ENCODE assay signal across 8 mouse cellular contexts in the genomic region with DNA sequence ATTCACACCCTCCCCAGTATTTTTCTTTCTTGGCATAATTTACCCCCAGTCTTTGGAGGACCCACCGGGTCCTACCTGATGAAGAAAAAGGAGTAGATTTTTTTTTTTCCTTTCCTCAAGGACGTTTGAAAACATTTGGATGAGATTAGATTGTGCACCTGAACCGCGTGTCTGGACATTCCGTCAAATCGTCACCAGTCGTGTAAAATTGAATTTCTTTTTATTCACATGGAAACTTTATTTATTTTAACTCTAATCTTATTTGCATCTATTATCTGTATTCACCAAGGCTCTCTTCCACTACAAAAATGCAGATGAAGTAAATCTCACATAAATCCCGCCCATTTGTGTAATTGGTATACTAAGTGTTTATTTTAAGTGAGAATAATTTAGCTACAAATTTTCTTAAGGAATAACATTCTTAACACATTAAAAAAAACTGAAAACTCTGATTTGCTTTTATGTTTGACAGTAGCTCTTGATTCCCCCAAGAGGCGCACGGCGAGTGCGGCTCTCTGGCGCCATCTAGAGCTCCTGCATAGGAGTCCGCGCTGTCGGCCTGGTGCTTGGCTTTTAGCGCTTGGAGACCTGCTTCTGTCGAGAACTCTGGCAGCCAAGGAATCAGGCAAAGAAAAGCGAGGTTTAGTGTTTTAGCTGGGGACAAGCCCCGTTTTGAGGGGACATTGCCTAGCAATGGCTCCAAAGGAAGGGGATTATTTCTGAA. TPM values are rescaled to one million over a fixed set of nuclear protein-coding genes. Genes with fewer than 3 reads are reported as not detected.
DNase-seq lines count a peak whose midpoint lies in the region; ATAC-seq and TF ChIP-seq lines count a peak whose summit lies in the region.

No protein-coding gene starts in this region.

- ATAC-seq in erythroid progenitor cell, adult 5-6 weeks (replicated peaks; ENCODE audit: low FRiP score, poor library complexity, severe bottlenecking): peak; percentile 81
- ATAC-seq in heart, embryonic 13.5 days (ENCODE audit: extremely low read depth, insufficient number of reproducible peaks, low FRiP score, low TSS enrichment): no peak; the same call in 1 of the 2 replicates
- ATAC-seq in kidney, postnatal 0 days (replicated peaks; ENCODE audit: low FRiP score, low read depth): peak; percentile 70; the same call in 1 of the 2 replicates
- no peak for ATAC-seq in liver, embryonic 11.5 days (replicated peaks; ENCODE audit: low FRiP score)
- ATAC-seq in stomach, embryonic 15.5 days (ENCODE audit: insufficient read depth, low FRiP score, low read depth): 0 out of 2 replicates have a peak, but pooled peaks have one; percentile 65

- no peak overlapping the region for H3K9ac ChIP-seq in heart, embryonic 13.5 days
- H3K9ac ChIP-seq in kidney, postnatal 0 days (ENCODE audit: low read depth, low read length): no peak overlapping the region
- no peak overlapping the region for H3K9ac ChIP-seq in liver, embryonic 11.5 days (ENCODE audit: low read depth, low read length)
- H3K9ac ChIP-seq in stomach, embryonic 15.5 days: no peak overlapping the region

- peaks cover 50% of the 10 kb centered on the region for H3K4me1 ChIP-seq in heart, embryonic 13.5 days
- H3K4me1 ChIP-seq in kidney, postnatal 0 days (replicated peaks; ENCODE audit: insufficient read depth, low read length): peaks cover 20% of the 10 kb centered on the region
- H3K4me1 ChIP-seq in liver, embryonic 11.5 days (replicated peaks; ENCODE audit: control insufficient read depth, insufficient read depth, low read length): peaks cover 16% of the 10 kb centered on the region
- H3K4me1 ChIP-seq in stomach, embryonic 15.5 days: peaks cover 30% of the 10 kb centered on the region

- no peaks in the 10 kb centered on the region for H3K36me3 ChIP-seq in heart, embryonic 13.5 days
- no peaks in the 10 kb centered on the region for H3K36me3 ChIP-seq in kidney, postnatal 0 days (ENCODE audit: insufficient read depth, low read length)
- H3K36me3 ChIP-seq in liver, embryonic 11.5 days (ENCODE audit: control insufficient read depth, insufficient read depth, low read length): no peaks in the 10 kb centered on the region
- H3K36me3 ChIP-seq in stomach, embryonic 15.5 days: no peaks in the 10 kb centered on the region

- H3K4me3 ChIP-seq in heart, embryonic 13.5 days: peak overlapping the region; percentile 32
- H3K4me3 ChIP-seq in kidney, postnatal 0 days (replicated peaks; ENCODE audit: low read depth, low read length): no peak overlapping the region; the same call in 1 of the 2 replicates
- peak overlapping the region; percentile 28; the same call in 1 of the 2 replicates for H3K4me3 ChIP-seq in liver, embryonic 11.5 days (ENCODE audit: low read depth, low read length)
- H3K4me3 ChIP-seq in stomach, embryonic 15.5 days (replicated peaks): no peak overlapping the region; the same call in 1 of the 2 replicates

- no peak for TF ChIP-seq POLR2A in brain, embryonic 14.5 days (IDR thresholded peaks at IDR 0.05; ENCODE audit: borderline replicate concordance, extremely low read depth, insufficient read depth, insufficient read length, poor library complexity, severe bottlenecking)

- 3% methylated on average over 20 of the region's 20 CpGs for WGBS in heart, embryonic 13.5 days
- 3% methylated on average over 20 of the region's 20 CpGs for WGBS in kidney, postnatal 0 days
- WGBS in liver, embryonic 11.5 days: 2% methylated on average over 20 of the region's 20 CpGs
- WGBS in stomach, embryonic 15.5 days: 4% methylated on average over 20 of the region's 20 CpGs

- no peaks in the 10 kb centered on the region for H3K9me3 ChIP-seq in heart, embryonic 13.5 days
- no peaks in the 10 kb centered on the region for H3K9me3 ChIP-seq in kidney, postnatal 0 days (replicated peaks; ENCODE audit: low read length)
- no peaks in the 10 kb centered on the region for H3K9me3 ChIP-seq in liver, embryonic 11.5 days (ENCODE audit: control insufficient read depth, low read length)
- no peaks in the 10 kb centered on the region for H3K9me3 ChIP-seq in stomach, embryonic 15.5 days

- TF ChIP-seq CTCF in brain, embryonic 14.5 days (IDR thresholded peaks at IDR 0.05; ENCODE audit: borderline replicate concordance, extremely low read depth, insufficient read depth, insufficient read length): peak; percentile 98
- TF ChIP-seq CTCF in kidney, postnatal 0 days (IDR thresholded peaks at IDR 0.05; ENCODE audit: low read depth): peak; percentile 94

- DNase-seq in CD4-positive helper T cell, adult 2 months (ENCODE audit: low read depth, low spot score): peak; percentile 87
- peak; percentile 98 for DNase-seq in brain, embryonic 14.5 days (ENCODE audit: low read depth)
- peak; percentile 94 for DNase-seq in kidney, postnatal 0 days (ENCODE audit: low spot score)
- DNase-seq in liver, embryonic 11.5 days (ENCODE audit: low spot score): peak; percentile 81
- DNase-seq in natural killer cell, adult 2 months (ENCODE audit: low spot score in 2 of 2): peak; percentile 71 to 85

- peak overlapping the region; percentile 58 for H3K4me2 ChIP-seq in heart, embryonic 13.5 days
- H3K4me2 ChIP-seq in kidney, postnatal 0 days (ENCODE audit: low read length): peak overlapping the region; percentile 28; the same call in 1 of the 2 replicates
- peak overlapping the region; percentile 56 for H3K4me2 ChIP-seq in liver, embryonic 11.5 days
- H3K4me2 ChIP-seq in stomach, embryonic 15.5 days: peak overlapping the region; percentile 19

- peaks cover 82% of the 10 kb centered on the region for H3K27me3 ChIP-seq in heart, embryonic 13.5 days (replicated peaks)
- peaks cover 47% of the 10 kb centered on the region for H3K27me3 ChIP-seq in kidney, postnatal 0 days (ENCODE audit: insufficient read depth, low read length)
- peaks cover 82% of the 10 kb centered on the region for H3K27me3 ChIP-seq in liver, embryonic 11.5 days (replicated peaks; ENCODE audit: control insufficient read depth, insufficient read depth, low read length)
- peaks cover 69% of the 10 kb centered on the region for H3K27me3 ChIP-seq in stomach, embryonic 15.5 days (replicated peaks)

- H3K27ac ChIP-seq in heart, embryonic 13.5 days (replicated peaks): no peak overlapping the region
- no peak overlapping the region for H3K27ac ChIP-seq in kidney, postnatal 0 days
- H3K27ac ChIP-seq in liver, embryonic 11.5 days (ENCODE audit: low read depth, low read length): no peak overlapping the region
- H3K27ac ChIP-seq in stomach, embryonic 15.5 days: no peak overlapping the region

RNA-seq across cellular contexts. Expression of a gene that starts 6.6 kb away (rescaled TPM):
- polyA plus RNA-seq in brain, embryonic 14.5 days (2012; rRNA removed): 14.6 and 16.9 TPM in 2 replicates
- total RNA-seq in erythroid progenitor cell, adult 5-6 weeks (2015; ENCODE audit: low replicate concordance): not detected in 2 replicates
- not detected in 2 replicates for total RNA-seq in erythroid progenitor cell, adult 5-6 weeks (2017; ENCODE audit: low replicate concordance)
- 0.04 TPM in 1 of 2 replicates, not detected in the other for polyA plus RNA-seq in heart, embryonic 13.5 days (2015; fragmentation: Nextera tagmentation; extraction: Ambion mirVana)
- polyA plus RNA-seq in kidney, postnatal 0 days (2015; fragmentation: Nextera tagmentation; extraction: Ambion mirVana): not detected in 2 replicates
- 0.05 TPM in 1 of 2 replicates, not detected in the other for polyA plus RNA-seq in liver, embryonic 11.5 days (2014; fragmentation: Nextera tagmentation; extraction: Ambion mirVana)
- polyA plus RNA-seq in stomach, embryonic 15.5 days (2015; fragmentation: Nextera tagmentation; extraction: Ambion mirVana): 0.03 TPM in 1 of 2 replicates, not detected in the other

RNA-seq across cellular contexts. Expression of a gene that starts 34.1 kb away (rescaled TPM):
- polyA plus RNA-seq in brain, embryonic 14.5 days (2012; rRNA removed): 6.4 and 6.8 TPM in 2 replicates
- 56.2 and 71.3 TPM in 2 replicates for total RNA-seq in erythroid progenitor cell, adult 5-6 weeks (2015; ENCODE audit: low replicate concordance)
- total RNA-seq in erythroid progenitor cell, adult 5-6 weeks (2017; ENCODE audit: low replicate concordance): 108 and 110 TPM in 2 replicates
- polyA plus RNA-seq in heart, embryonic 13.5 days (2015; fragmentation: Nextera tagmentation; extraction: Ambion mirVana): 12.0 and 14.3 TPM in 2 replicates
- polyA plus RNA-seq in kidney, postnatal 0 days (2015; fragmentation: Nextera tagmentation; extraction: Ambion mirVana): 15.9 TPM in 2 replicates
- 27.6 and 31.6 TPM in 2 replicates for polyA plus RNA-seq in liver, embryonic 11.5 days (2014; fragmentation: Nextera tagmentation; extraction: Ambion mirVana)
- polyA plus RNA-seq in stomach, embryonic 15.5 days (2015; fragmentation: Nextera tagmentation; extraction: Ambion mirVana): 15.0 and 15.3 TPM in 2 replicates

RNA-seq across cellular contexts. Expression of a gene that starts 34.2 kb away (rescaled TPM):
- 20.5 and 21.3 TPM in 2 replicates for polyA plus RNA-seq in brain, embryonic 14.5 days (2012; rRNA removed)
- 19.8 and 39.4 TPM in 2 replicates for total RNA-seq in erythroid progenitor cell, adult 5-6 weeks (2015; ENCODE audit: low replicate concordance)
- total RNA-seq in erythroid progenitor cell, adult 5-6 weeks (2017; ENCODE audit: low replicate concordance): 23.0 and 46.1 TPM in 2 replicates
- 14.5 and 16.9 TPM in 2 replicates for polyA plus RNA-seq in heart, embryonic 13.5 days (2015; fragmentation: Nextera tagmentation; extraction: Ambion mirVana)
- polyA plus RNA-seq in kidney, postnatal 0 days (2015; fragmentation: Nextera tagmentation; extraction: Ambion mirVana): 28.5 and 33.8 TPM in 2 replicates
- polyA plus RNA-seq in liver, embryonic 11.5 days (2014; fragmentation: Nextera tagmentation; extraction: Ambion mirVana): 22.1 and 22.6 TPM in 2 replicates
- 24.6 and 26.5 TPM in 2 replicates for polyA plus RNA-seq in stomach, embryonic 15.5 days (2015; fragmentation: Nextera tagmentation; extraction: Ambion mirVana)

RNA-seq across cellular contexts. Expression of a gene that starts 59.6 kb away (rescaled TPM):
- 36.7 and 43.9 TPM in 2 replicates for polyA plus RNA-seq in brain, embryonic 14.5 days (2012; rRNA removed)
- total RNA-seq in erythroid progenitor cell, adult 5-6 weeks (2015; ENCODE audit: low replicate concordance): 28.9 and 46.5 TPM in 2 replicates
- 25.9 and 44.2 TPM in 2 replicates for total RNA-seq in erythroid progenitor cell, adult 5-6 weeks (2017; ENCODE audit: low replicate concordance)
- polyA plus RNA-seq in heart, embryonic 13.5 days (2015; fragmentation: Nextera tagmentation; extraction: Ambion mirVana): 64.1 and 69.6 TPM in 2 replicates
- polyA plus RNA-seq in kidney, postnatal 0 days (2015; fragmentation: Nextera tagmentation; extraction: Ambion mirVana): 69.5 and 73.4 TPM in 2 replicates
- 109 and 116 TPM in 2 replicates for polyA plus RNA-seq in liver, embryonic 11.5 days (2014; fragmentation: Nextera tagmentation; extraction: Ambion mirVana)
- 77.3 and 81.4 TPM in 2 replicates for polyA plus RNA-seq in stomach, embryonic 15.5 days (2015; fragmentation: Nextera tagmentation; extraction: Ambion mirVana)

Comparison
In these comparisons a context has a peak if more than half of its experiments do, and no peak if none do; other contexts are left out.
1. ATAC-seq: peak in erythroid progenitor cell, adult 5-6 weeks (single experiment), kidney, postnatal 0 days (single experiment) and stomach, embryonic 15.5 days (single experiment); none in heart, embryonic 13.5 days (single experiment) and liver, embryonic 11.5 days (single experiment).
2. H3K4me3 ChIP-seq: peak in heart, embryonic 13.5 days (single experiment) and liver, embryonic 11.5 days (single experiment); none in kidney, postnatal 0 days (single experiment) and stomach, embryonic 15.5 days (single experiment).
3. RNA of a gene that starts 6.6 kb away (polyA plus RNA-seq): 14.6 to 16.9 TPM in brain, embryonic 14.5 days; 0.05 TPM in liver, embryonic 11.5 days, 0.03 TPM in stomach, embryonic 15.5 days, 0.04 TPM in heart, embryonic 13.5 days and not detected in kidney, postnatal 0 days; every median in the first group is over 10 times any median in the second.
4. Peak in every context shown above with its lines, with median percentiles within 50 percentile points of each other: DNase-seq and H3K4me2 ChIP-seq.